Mouse (Mus musculus) left cerebral cortex, postnatal 25 days (tissue): ENCODE data around the gene Phf20. TPM values are rescaled to one million over a fixed set of nuclear protein-coding genes. Genes with fewer than 3 reads are reported as not detected.

Source experiments
- DNase-seq, 2 experiments: peaks; one replicate each; pipeline ENCODE4 v3.0.0; 2022; ENCODE audit warnings: low spot score in 2 of 2, mixed read lengths in 1 of 2
- intact Hi-C: fragments of 180-260 bp; cut with DNase I; formaldehyde crosslinking; loops from one replicate; pipeline ENCODE4 v1.15.1; 2025
- total RNA-seq, 2 experiments: library from RNA; stranded (reverse); gene quantifications; 2 replicates each; pipeline ENCODE4 v1.2.3; 2021

Gene Phf20
- total RNA-seq, 2 experiments from 2014 or later: 68.3 to 76.5 TPM

GRCm38 (mm10) chr2:156257922-156258761 lies 61.9 kb downstream of the Phf20 start:
- peak in 1 of 2 experiments; percentile 26 for DNase-seq
- intact Hi-C loops: loop anchor here (5.0 kb wide), 1 partner anchor 61 kb away; the partner anchor contains the start of gene Phf20

DNA sequence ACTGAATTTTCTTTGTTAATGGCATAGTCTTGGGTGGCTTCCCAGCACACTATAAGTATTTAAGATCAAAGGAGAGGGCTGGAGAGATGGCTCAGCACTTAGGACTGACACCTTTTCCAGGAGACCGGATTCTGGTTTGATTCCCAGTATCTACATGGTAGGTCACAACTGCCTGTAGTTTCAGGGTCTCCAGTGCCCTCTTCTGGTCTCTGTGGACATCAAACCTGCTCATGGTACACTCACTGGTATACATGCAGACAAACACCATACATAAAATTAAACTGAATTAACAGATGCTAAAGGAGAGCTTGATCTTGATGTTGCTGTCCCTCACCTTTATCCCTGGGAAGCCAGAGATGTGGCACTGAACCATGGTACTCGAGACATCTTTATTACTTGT lies 64.7 kb downstream of the Phf20 start:
- DNase-seq: no peak
- intact Hi-C loops: no loop called here

DNA sequence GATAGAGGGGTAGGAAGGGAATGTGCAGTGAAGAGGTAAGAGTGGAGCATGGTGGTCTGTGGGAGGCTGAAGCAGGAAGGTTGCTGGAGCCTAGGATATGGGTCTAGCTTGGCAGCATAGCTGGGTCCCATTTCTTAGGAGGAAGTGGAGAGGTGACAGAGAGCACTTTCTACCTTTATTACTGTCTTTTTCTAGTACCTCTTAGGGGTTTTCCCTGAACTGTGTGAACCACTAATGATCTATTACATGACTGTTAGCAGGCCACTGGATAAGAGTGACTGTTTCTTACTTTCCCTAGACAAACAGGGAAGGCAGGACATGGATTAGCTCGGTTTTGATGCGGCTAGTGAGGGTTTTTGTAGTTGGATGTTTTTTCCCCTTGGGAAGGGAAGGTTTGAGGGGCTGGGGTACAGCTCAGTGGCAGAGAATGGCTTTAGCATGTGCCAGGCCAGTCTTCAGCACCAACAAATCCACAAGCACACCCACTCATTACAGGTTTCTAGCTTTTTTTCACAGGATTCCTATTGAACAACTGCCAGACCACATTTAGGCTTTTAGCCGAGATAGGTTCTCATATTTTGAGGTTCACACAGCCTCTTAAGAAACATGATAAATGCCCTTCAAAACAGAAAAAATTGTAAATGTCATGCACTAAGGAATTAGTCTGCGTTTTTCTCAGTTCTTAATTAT lies 67.1 kb downstream of the Phf20 start:
- intact Hi-C loops: no loop called here
- no peak for DNase-seq

GRCm38 (mm10) chr2:156267636-156268035 lies 71.4 kb downstream of the Phf20 start:
- DNase-seq: no peak
- intact Hi-C loops: no loop called here

DNA sequence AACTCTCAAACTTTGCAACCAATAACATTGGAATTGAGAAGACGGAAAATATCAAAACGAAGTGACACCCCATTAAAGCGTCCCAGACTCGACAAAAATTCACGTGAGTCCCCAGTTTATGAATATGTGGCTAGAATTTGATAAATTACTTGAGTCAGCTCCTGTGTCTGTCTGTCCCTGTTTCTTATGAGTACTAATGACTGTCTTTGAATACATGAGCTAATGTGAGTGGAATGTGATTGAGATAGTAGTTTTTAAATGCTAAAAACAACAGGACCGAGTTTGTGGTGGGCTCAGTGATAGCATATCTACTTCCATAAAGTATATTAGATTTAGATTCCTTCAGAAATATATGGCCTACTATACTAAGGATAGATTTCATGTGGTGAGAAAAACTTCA lies 76.3 kb downstream of the Phf20 start:
- no peak for DNase-seq
- intact Hi-C loops: no loop called here

GRCm38 (mm10) chr2:156278226-156279017 lies 82.2 kb downstream of the Phf20 start:
- peak; percentile 86 to 92 for DNase-seq
- intact Hi-C loops: loop anchor here (5.0 kb wide), 2 partner anchors 81 to 101 kb away; partner anchors contain the start of gene Phf20

GRCm38 (mm10) chr2:156281227-156281626 lies 85.0 kb downstream of the Phf20 start:
- intact Hi-C loops: loop anchor here (10.0 kb wide), 1 partner anchor 316 kb away; no protein-coding TSS in a partner anchor
- DNase-seq: no peak

- DNase-seq: no peak
- intact Hi-C loops: loop anchor here (10.0 kb wide), 1 partner anchor 320 kb away; no protein-coding TSS in a partner anchor
These were observed 88.9 kb downstream of the Phf20 start for GRCm38 (mm10) chr2:156285161-156285560.

- no peak for DNase-seq
- intact Hi-C loops: loop anchor here (10.0 kb wide), 1 partner anchor 322 kb away; no protein-coding TSS in a partner anchor
These were observed 90.5 kb downstream of the Phf20 start for GRCm38 (mm10) chr2:156286733-156287132.

DNA sequence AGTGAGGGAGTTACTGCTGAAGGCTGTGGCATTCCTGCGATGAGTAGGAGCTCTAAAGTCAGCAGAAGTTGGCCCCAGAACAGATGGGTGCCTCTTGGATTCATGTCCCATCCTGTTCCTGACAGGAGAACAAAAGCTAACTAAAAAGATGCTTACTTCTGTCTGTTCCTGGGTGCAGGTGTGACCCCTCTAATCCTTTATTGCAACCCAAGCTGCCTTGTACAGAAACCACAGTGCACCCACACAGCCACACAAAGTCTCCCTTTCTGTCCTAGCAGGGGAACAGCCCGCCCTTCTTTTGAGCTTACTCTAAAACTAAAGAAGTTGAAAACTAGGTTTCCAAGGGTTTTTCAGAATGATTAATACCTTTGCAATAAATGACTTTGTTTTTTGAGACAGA lies 92.0 kb downstream of the Phf20 start:
- intact Hi-C loops: loop anchor here (10.0 kb wide), 1 partner anchor 323 kb away; no protein-coding TSS in a partner anchor
- no peak for DNase-seq

DNA sequence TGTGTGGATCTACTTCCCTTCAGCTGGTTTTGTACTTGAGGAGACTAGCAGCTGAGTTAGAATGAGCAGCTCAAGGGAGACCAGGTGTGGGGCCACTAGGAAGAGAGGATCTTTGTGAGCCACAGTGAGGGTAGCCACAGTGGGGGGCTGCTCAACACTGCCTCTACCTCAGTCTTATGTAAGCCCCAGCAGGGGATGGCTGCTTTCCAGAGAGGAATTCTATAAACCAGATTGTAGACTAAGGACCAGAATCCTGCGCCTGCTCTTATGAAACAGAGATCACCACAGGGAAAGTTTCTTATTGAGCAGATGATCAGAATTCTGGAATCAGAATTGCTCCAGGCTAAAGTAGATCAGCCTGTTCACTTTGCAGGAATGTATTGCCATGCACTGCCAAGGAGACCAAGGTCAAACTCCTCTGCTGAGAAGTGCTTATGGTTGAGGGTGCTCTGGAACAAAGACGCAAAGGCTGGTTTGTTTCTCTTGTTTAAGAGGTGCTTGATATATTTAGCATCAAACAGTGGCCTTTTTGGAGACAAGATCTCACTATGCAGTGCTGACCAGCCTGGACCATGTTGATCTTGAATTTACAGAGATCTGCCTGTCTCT lies 93.4 kb downstream of the Phf20 start:
- DNase-seq: peak in 1 of 2 experiments; percentile 35
- intact Hi-C loops: loop anchor here (10.0 kb wide), 1 partner anchor 325 kb away; no protein-coding TSS in a partner anchor

DNA sequence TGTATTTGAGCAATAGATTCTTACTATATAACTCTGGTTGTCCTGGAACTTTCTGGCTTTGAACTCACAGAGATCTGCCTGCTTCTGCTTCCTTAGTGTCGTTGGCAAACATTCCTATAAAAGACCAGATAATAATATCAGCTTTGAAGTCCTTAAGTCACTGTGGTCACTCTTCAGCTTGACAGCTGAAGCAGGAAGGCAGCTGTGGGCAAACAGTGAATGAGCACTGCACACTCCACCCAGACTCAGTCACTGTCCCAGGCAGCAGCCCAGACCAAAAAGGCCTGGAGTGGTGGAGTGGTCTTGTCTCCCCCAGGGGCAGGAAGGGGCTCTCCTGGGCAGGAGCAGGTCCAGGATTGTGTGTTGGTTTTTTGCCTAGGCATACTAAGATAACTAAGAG lies 95.7 kb downstream of the Phf20 start:
- intact Hi-C loops: no loop called here
- DNase-seq: no peak

DNA sequence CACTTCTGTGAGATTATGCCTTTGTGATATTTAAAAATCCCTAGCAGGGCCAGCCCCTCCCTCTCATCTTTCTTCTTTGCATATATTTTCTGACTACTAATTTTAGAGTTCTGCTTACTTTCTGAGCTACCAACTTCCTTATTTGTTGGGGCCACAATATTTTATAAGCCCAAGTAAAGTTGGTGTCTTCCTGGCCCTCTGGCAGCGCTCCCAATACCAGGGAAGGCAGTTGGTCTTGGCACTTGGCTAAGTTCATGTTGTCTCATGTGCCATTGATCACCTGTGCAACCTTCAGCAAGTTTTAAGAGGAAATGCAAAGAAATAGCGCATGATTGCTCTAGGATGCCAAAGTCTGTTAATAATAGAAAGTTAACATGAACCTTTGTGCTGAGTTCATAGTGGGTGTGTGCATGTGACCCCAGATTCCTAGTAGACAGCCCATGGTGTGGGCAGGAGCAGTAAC lies 99.4 kb downstream of the Phf20 start:
- DNase-seq: no peak
- intact Hi-C loops: no loop called here

GRCm38 (mm10) chr2:156296190-156296589 lies 99.9 kb downstream of the Phf20 start:
- intact Hi-C loops: no loop called here
- DNase-seq: no peak

- DNase-seq: no peak
- intact Hi-C loops: no loop called here
These were observed 101.4 kb downstream of the Phf20 start for GRCm38 (mm10) chr2:156297653-156298052.

DNA sequence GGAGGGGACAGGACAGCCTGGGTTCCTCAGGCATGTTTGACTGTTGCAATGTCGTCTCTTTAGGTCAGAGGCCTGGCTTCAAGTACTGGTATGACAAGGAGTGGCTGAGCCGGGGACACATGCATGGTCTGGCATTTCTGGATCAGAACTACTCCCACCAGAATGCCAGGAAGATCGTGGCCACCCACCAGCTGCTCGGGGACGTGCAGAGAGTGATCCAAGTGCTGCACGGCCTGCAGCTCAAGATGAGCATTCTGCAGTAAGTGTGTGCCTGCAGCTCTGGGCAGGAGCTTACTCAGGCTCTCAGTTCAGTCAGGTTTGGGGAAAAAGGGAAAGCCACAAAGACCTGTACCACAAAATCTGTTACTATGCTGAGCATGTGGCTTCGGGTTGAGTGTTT lies 102.2 kb downstream of the Phf20 start:
- intact Hi-C loops: no loop called here
- DNase-seq: peak; percentile 23 to 70

DNA sequence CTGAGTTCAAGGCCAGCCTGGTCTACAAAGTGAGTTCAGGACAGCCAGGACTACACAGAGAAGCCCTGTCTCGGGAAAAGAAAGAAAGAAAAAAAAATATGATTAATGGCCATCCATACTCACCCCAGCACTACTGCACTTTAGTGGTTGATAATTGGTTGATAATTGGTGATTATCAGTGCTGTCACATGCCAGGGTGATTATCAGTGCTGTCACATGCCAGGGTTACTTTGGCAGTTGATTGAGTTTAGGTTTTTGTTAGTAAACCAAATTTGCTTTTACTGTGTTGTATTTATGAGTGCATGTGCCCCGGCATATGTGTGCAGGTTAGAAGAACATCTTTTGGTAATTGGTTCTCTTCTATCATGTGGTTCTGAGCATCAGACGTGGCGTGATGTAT lies 105.8 kb downstream of the Phf20 start:
- no peak for DNase-seq
- intact Hi-C loops: no loop called here

GRCm38 (mm10) chr2:156304351-156304750 lies 108.1 kb downstream of the Phf20 start:
- intact Hi-C loops: no loop called here
- no peak for DNase-seq

- peak in 1 of 2 experiments; percentile 53 for DNase-seq
- intact Hi-C loops: loop anchor here (5.0 kb wide), 1 partner anchor 401 kb away; no protein-coding TSS in a partner anchor
These were observed 109.6 kb downstream of the Phf20 start for GRCm38 (mm10) chr2:156305818-156306217.
